Mouse (Mus musculus): ENCODE data around the gene Slc35d3.

GRCm38 (mm10) chr10:19815371-19815770 lies 35.9 kb downstream of the Slc35d3 start:
- no peak for TF ChIP-seq POLR2A (IDR thresholded peaks at IDR 0.05; ENCODE audit: borderline replicate concordance, insufficient read depth, low read length)
- no peak for TF ChIP-seq CTCF (IDR thresholded peaks at IDR 0.05; ENCODE audit: borderline replicate concordance, insufficient read depth, low read depth, low read length)
